ENCODE assay signal across 8 mouse cellular contexts in the genomic region with DNA sequence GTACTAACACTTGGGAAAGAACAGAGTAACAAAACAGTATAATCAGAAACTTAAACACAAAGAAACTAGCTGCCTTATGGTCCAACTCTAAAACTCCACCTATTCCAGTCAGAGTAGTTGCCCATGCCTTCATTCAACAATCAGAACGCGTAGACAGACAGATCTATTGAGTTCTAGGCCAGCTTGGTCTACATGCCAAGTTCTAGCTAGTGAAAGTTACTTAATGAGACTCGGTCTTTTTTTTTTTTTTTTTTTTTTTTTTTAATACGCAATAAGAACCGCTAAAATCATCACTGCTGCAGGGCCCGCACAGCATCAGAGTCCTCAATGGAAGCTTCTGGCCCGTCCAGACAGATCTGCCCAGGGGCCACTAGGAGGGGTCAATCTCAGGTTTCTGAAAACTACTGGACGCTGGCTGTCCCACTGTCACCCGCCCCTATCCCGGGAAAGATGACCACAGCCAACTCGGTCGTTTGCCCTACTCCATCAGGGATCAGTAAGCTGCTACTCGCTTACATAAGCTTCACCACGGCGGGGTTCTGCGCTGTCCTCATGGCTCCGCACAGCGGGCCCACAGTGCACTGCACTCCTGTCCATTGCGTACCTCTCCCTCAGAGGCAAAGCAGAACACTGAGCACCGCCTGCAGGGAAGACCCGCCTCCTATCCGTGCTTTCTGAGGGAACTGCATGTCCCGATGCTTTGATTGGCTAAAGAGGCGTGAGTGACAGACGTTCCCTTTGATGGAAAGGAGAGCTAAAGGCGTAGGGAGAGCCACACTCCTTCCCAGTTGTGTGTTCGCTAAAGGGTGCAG. TPM values are rescaled to one million over a fixed set of nuclear protein-coding genes. Genes with fewer than 3 reads are reported as not detected.
DNase-seq lines count a peak whose midpoint lies in the region; ATAC-seq and TF ChIP-seq lines count a peak whose summit lies in the region.

A gene (plus strand): TSS at position 795 of the 812 bp plus-strand sequence.

- peak within 1 kb of the TSS; percentile 61 for H3K4me2 ChIP-seq in kidney, embryonic 14.5 days (replicated peaks; ENCODE audit: low read depth, low read length)
- peak within 1 kb of the TSS; percentile 87 for H3K4me2 ChIP-seq in limb, embryonic 15.5 days

- DNase-seq in A20 (ENCODE audit: low read depth, low spot score) = peak; percentile 93
- peak; percentile 97 to 98 for DNase-seq in heart, adult 9 months (ENCODE audit: low spot score in 2 of 2)
- peak; percentile 72 to 74 for DNase-seq in monocyte, adult 2 months (ENCODE audit: low read depth in 1 of 2, low spot score in 2 of 2)
- DNase-seq in spleen, postnatal 36 days (ENCODE audit: low spot score in 2 of 2) = peak; percentile 88 to 89

- no peak for TF ChIP-seq CTCF in bone marrow macrophage, adult 2 months (IDR thresholded peaks at IDR 0.05; ENCODE audit: low read depth, low read length)
- TF ChIP-seq CTCF in embryonic fibroblast, embryonic 13.5 days (IDR thresholded peaks at IDR 0.05; ENCODE audit: borderline replicate concordance, insufficient read depth, low read length) = peak; percentile 43; the same call in 1 of the 2 replicates

- no peak for TF ChIP-seq POLR2A in bone marrow macrophage, adult 2 months (IDR thresholded peaks at IDR 0.05; ENCODE audit: borderline replicate concordance, low read depth, low read length)
- peak; percentile 87 for TF ChIP-seq POLR2A in embryonic fibroblast, embryonic 13.5 days (IDR thresholded peaks at IDR 0.05; ENCODE audit: low read depth, low read length)

- 2% methylated on average over 27 of the region's 27 CpGs for WGBS in kidney, embryonic 14.5 days
- 2% methylated on average over 27 of the region's 27 CpGs for WGBS in limb, embryonic 15.5 days

- peak; percentile 98 for ATAC-seq in kidney, embryonic 14.5 days (ENCODE audit: low FRiP score, low TSS enrichment)
- ATAC-seq in limb, embryonic 15.5 days (ENCODE audit: insufficient number of reproducible peaks, low FRiP score, low TSS enrichment, low read depth) = peak; percentile 97

- no peaks in the 10 kb centered on the region for H3K9me3 ChIP-seq in kidney, embryonic 14.5 days (ENCODE audit: control insufficient read depth, low read length)
- H3K9me3 ChIP-seq in limb, embryonic 15.5 days = no peaks in the 10 kb centered on the region; the same call in 1 of the 2 replicates

- H3K4me3 ChIP-seq in bone marrow macrophage, adult 2 months (ENCODE audit: insufficient read depth, low read length) = peak within 1 kb of the TSS; percentile 79
- H3K4me3 ChIP-seq in embryonic fibroblast, embryonic 13.5 days (ENCODE audit: insufficient read depth, low read length) = peak within 1 kb of the TSS; percentile 52
- peak within 1 kb of the TSS; percentile 63 for H3K4me3 ChIP-seq in kidney, embryonic 14.5 days (ENCODE audit: low read length)
- H3K4me3 ChIP-seq in limb, embryonic 15.5 days = peak within 1 kb of the TSS; percentile 70

- no peaks in the 10 kb centered on the region for H3K27me3 ChIP-seq in kidney, embryonic 14.5 days (ENCODE audit: control insufficient read depth, insufficient read depth, low read length)
- H3K27me3 ChIP-seq in limb, embryonic 15.5 days = no peaks in the 10 kb centered on the region

- H3K4me1 ChIP-seq in bone marrow macrophage, adult 2 months (ENCODE audit: control insufficient read depth, insufficient read depth, low read length) = peaks cover 10% of the 10 kb centered on the region
- no peaks in the 10 kb centered on the region; the same call in 1 of the 2 replicates for H3K4me1 ChIP-seq in embryonic fibroblast, embryonic 13.5 days (ENCODE audit: control insufficient read depth, insufficient read depth, low read length)
- H3K4me1 ChIP-seq in kidney, embryonic 14.5 days (ENCODE audit: control insufficient read depth, insufficient read depth, low read length) = peaks cover 8% of the 10 kb centered on the region; the same call in 1 of the 2 replicates
- H3K4me1 ChIP-seq in limb, embryonic 15.5 days = no peaks in the 10 kb centered on the region

- peak within 1 kb of the TSS; percentile 80 for H3K27ac ChIP-seq in bone marrow macrophage, adult 2 months (ENCODE audit: insufficient read depth, low read depth, low read length)
- peak within 1 kb of the TSS; percentile 82 for H3K27ac ChIP-seq in embryonic fibroblast, embryonic 13.5 days (ENCODE audit: insufficient read depth, low read length)
- H3K27ac ChIP-seq in kidney, embryonic 14.5 days (ENCODE audit: low read depth, low read length) = peak within 1 kb of the TSS; percentile 85
- H3K27ac ChIP-seq in limb, embryonic 15.5 days = peak within 1 kb of the TSS; percentile 99

- peak within 1 kb of the TSS; percentile 61 for H3K9ac ChIP-seq in kidney, embryonic 14.5 days (ENCODE audit: low read depth, low read length)
- peak within 1 kb of the TSS; percentile 68 for H3K9ac ChIP-seq in limb, embryonic 15.5 days

- peaks cover 22% of the 10 kb centered on the region for H3K36me3 ChIP-seq in kidney, embryonic 14.5 days (ENCODE audit: control insufficient read depth, insufficient read depth, low read length)
- H3K36me3 ChIP-seq in limb, embryonic 15.5 days = peaks cover 30% of the 10 kb centered on the region

RNA-seq across cellular contexts. Expression of the gene that starts here (rescaled TPM):
- polyA plus RNA-seq in bone marrow macrophage, adult 2 months (2012; ENCODE audit: insufficient read depth, insufficient read length, missing spikeins) = 12.2 and 15.5 TPM in 2 replicates
- 17.2 and 20.7 TPM in 2 replicates for polyA plus RNA-seq in embryonic fibroblast, embryonic 13.5 days (2011; ENCODE audit: insufficient read length, low read depth, missing spikeins)
- 13.7 and 14.7 TPM in 2 replicates for polyA plus RNA-seq in kidney, embryonic 14.5 days (2014; fragmentation: Nextera tagmentation; extraction: Ambion mirVana)
- 10.9 and 11.4 TPM in 2 replicates for polyA plus RNA-seq in limb, embryonic 15.5 days (2015; fragmentation: Nextera tagmentation; extraction: Ambion mirVana)

Comparison
In these comparisons a context has a peak if more than half of its experiments do, and no peak if none do; other contexts are left out.
1. Peak in every context shown above with its lines: DNase-seq, ATAC-seq, H3K4me3 ChIP-seq and H3K27ac ChIP-seq.